Mouse (Mus musculus): ENCODE data around the gene Ric8a. TPM values are rescaled to one million over a fixed set of nuclear protein-coding genes. Genes with fewer than 3 reads are reported as not detected.

Gene Ric8a
- 61.0 and 61.6 TPM in 2 replicates for polyA plus RNA-seq (2012; rRNA removed)

GRCm38 (mm10) chr7:140856785-140857549 lies at the start of gene Ric8a:
TSS of gene Ric8a (plus strand) at chr7:140856957.

GRCm38 (mm10) chr7:140821653-140822329 lies 35.0 kb upstream of the Ric8a start, which contains the start of gene Zfp941:
TSS of gene Zfp941 (minus strand) at chr7:140822178.

GRCm38 (mm10) chr7:140834968-140835757 lies 21.6 kb upstream of the Ric8a start, which contains the start of gene Urah:
TSS of gene Urah (plus strand) at chr7:140835018.

GRCm38 (mm10) chr7:140844905-140845665 lies 11.7 kb upstream of the Ric8a start, which contains the start of gene Scgb1c1:
TSS of gene Scgb1c1 (plus strand) at chr7:140845547.

GRCm38 (mm10) chr7:140847755-140848580 lies 8.8 kb upstream of the Ric8a start, which contains the start of gene Odf3:
TSS of gene Odf3 (plus strand) at chr7:140847805.

GRCm38 (mm10) chr7:140855860-140856784 lies 635 bp upstream of the Ric8a start, which contains the start of gene Gm45785:
TSS of gene Gm45785 (minus strand) at chr7:140856331.

GRCm38 (mm10) chr7:140857550-140858505 lies 1.1 kb downstream of the Ric8a start, which contains the start of gene Bet1l:
TSS of gene Bet1l (minus strand) at chr7:140857577.

GRCm38 (mm10) chr7:140881696-140882468 lies 25.1 kb downstream of the Ric8a start, which contains the start of the genes Psmd13 and Sirt3:
TSS of gene Psmd13 (plus strand) at chr7:140881968.
TSS of gene Sirt3 (minus strand) at chr7:140882309.

GRCm38 (mm10) chr7:140900220-140900619 lies 43.5 kb downstream of the Ric8a start, which contains the start of gene Cox8b:
TSS of gene Cox8b (minus strand) at chr7:140900446.

Other genes with a start within 250 kb of the Ric8a start
- not detected in 2 replicates for gene Olfr61, start 228.0 kb upstream of the Ric8a start, polyA plus RNA-seq (2012; rRNA removed)
- gene Olfr53, start 210.5 kb upstream of the Ric8a start, polyA plus RNA-seq (2012; rRNA removed) = not detected in 2 replicates
- under 0.01 TPM in 2 replicates for gene Olfr539, start 197.0 kb upstream of the Ric8a start, polyA plus RNA-seq (2012; rRNA removed)
- not detected in 2 replicates for gene Olfr45, start 175.0 kb upstream of the Ric8a start, polyA plus RNA-seq (2012; rRNA removed)
- gene Olfr541, start 159.7 kb upstream of the Ric8a start, polyA plus RNA-seq (2012; rRNA removed) = not detected in 2 replicates
- gene Cyp2e1, start 93.2 kb upstream of the Ric8a start, polyA plus RNA-seq (2012; rRNA removed) = not detected in 2 replicates
- gene Syce1, start 69.1 kb upstream of the Ric8a start, polyA plus RNA-seq (2012; rRNA removed) = 0.12 and 0.24 TPM in 2 replicates
- gene Zfp941, start 34.8 kb upstream of the Ric8a start, polyA plus RNA-seq (2012; rRNA removed) = 2.4 and 4.2 TPM in 2 replicates
- 0.32 and 0.51 TPM in 2 replicates for gene Urah, start 21.9 kb upstream of the Ric8a start, polyA plus RNA-seq (2012; rRNA removed)
- gene Scgb1c1, start 11.4 kb upstream of the Ric8a start, polyA plus RNA-seq (2012; rRNA removed) = not detected in 2 replicates
- gene Odf3, start 9.2 kb upstream of the Ric8a start, polyA plus RNA-seq (2012; rRNA removed) = not detected in 2 replicates
- gene Gm45785, start 626 bp upstream of the Ric8a start, polyA plus RNA-seq (2012; rRNA removed) = 0.08 and 0.14 TPM in 2 replicates
- gene Bet1l, start 620 bp downstream of the Ric8a start, polyA plus RNA-seq (2012; rRNA removed) = 21.6 and 24.4 TPM in 2 replicates
- gene Psmd13, start 25.0 kb downstream of the Ric8a start, polyA plus RNA-seq (2012; rRNA removed) = 167 and 206 TPM in 2 replicates
- 22.4 and 26.1 TPM in 2 replicates for gene Sirt3, start 25.4 kb downstream of the Ric8a start, polyA plus RNA-seq (2012; rRNA removed)
- gene Cox8b, start 43.5 kb downstream of the Ric8a start, polyA plus RNA-seq (2012; rRNA removed) = 0.50 and 1.3 TPM in 2 replicates
- gene Nlrp6, start 63.9 kb downstream of the Ric8a start, polyA plus RNA-seq (2012; rRNA removed) = 0.17 and 0.53 TPM in 2 replicates
- gene Pgghg, start 84.4 kb downstream of the Ric8a start, polyA plus RNA-seq (2012; rRNA removed) = 15.3 and 24.6 TPM in 2 replicates
- gene Ifitm5, start 93.3 kb downstream of the Ric8a start, polyA plus RNA-seq (2012; rRNA removed) = 0.88 and 2.0 TPM in 2 replicates
- not detected in 2 replicates for gene Gm45717, start 99.0 kb downstream of the Ric8a start, polyA plus RNA-seq (2012; rRNA removed)
- gene Ifitm2, start 99.0 kb downstream of the Ric8a start, polyA plus RNA-seq (2012; rRNA removed) = 87.0 and 380 TPM in 2 replicates
- 12.4 and 30.5 TPM in 2 replicates for gene Ifitm1, start 110.3 kb downstream of the Ric8a start, polyA plus RNA-seq (2012; rRNA removed)
- 5.5 and 20.2 TPM in 2 replicates for gene Ifitm3, start 153.8 kb downstream of the Ric8a start, polyA plus RNA-seq (2012; rRNA removed)
- gene Ifitm6, start 161.0 kb downstream of the Ric8a start, polyA plus RNA-seq (2012; rRNA removed) = 0.35 and 0.38 TPM in 2 replicates
- not detected in 2 replicates for gene Gm17387, start 172.2 kb downstream of the Ric8a start, polyA plus RNA-seq (2012; rRNA removed)
- gene B4galnt4, start 204.1 kb downstream of the Ric8a start, polyA plus RNA-seq (2012; rRNA removed) = 68.2 and 109 TPM in 2 replicates
- gene Pkp3, start 221.3 kb downstream of the Ric8a start, polyA plus RNA-seq (2012; rRNA removed) = 1.5 and 2.1 TPM in 2 replicates
- 2.3 and 2.7 TPM in 2 replicates for gene Sigirr, start 243.6 kb downstream of the Ric8a start, polyA plus RNA-seq (2012; rRNA removed)